8 mouse cellular contexts compared by ENCODE assay signal in the genomic region with DNA sequence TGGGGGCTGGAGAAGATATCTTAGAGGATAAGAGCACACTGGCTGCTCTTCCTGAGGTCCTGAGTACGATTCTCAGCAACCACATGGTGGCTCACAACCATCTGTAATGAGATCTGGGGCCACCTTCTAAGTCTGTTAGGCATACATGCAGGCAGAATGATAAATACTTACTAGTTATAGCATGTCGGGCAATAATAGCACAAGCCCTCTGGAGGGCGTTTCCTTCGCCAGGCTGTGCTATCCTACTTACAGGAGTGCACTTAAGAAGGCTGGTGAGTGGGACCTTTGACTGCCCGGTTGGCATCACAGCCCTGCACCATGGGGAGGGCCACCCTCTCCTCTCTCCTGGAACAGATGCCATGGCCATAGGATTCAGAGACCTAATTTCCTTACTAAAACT.
DNase-seq lines count a peak whose midpoint lies in the region; ATAC-seq and TF ChIP-seq lines count a peak whose summit lies in the region.

No protein-coding gene starts in this region.

- no peak for TF ChIP-seq POLR2A in limb, embryonic 14.5 days (IDR thresholded peaks at IDR 0.05; ENCODE audit: borderline replicate concordance, extremely low read depth, insufficient read depth, insufficient read length)

- H3K9me3 ChIP-seq in hindbrain, embryonic 14.5 days (ENCODE audit: control insufficient read depth, low read length), result no peaks in the 10 kb centered on the region
- H3K9me3 ChIP-seq in limb, embryonic 14.5 days (ENCODE audit: control insufficient read depth, low read length), result no peaks in the 10 kb centered on the region
- no peaks in the 10 kb centered on the region for H3K9me3 ChIP-seq in midbrain, embryonic 14.5 days (ENCODE audit: control insufficient read depth, low read length)

- peak overlapping the region; percentile 99 for H3K27ac ChIP-seq in hindbrain, embryonic 14.5 days
- H3K27ac ChIP-seq in limb, embryonic 14.5 days (replicated peaks; ENCODE audit: low read depth, low read length), result peak overlapping the region; percentile 96
- H3K27ac ChIP-seq in midbrain, embryonic 14.5 days (replicated peaks; ENCODE audit: low read depth, low read length), result peak overlapping the region; percentile 98

- peak overlapping the region; percentile 90 for H3K9ac ChIP-seq in hindbrain, embryonic 14.5 days
- H3K9ac ChIP-seq in limb, embryonic 14.5 days (ENCODE audit: low read depth, low read length, severe bottlenecking), result peak overlapping the region; percentile 87
- peak overlapping the region; percentile 84 for H3K9ac ChIP-seq in midbrain, embryonic 14.5 days (replicated peaks; ENCODE audit: low read length)

- WGBS in hindbrain, embryonic 14.5 days, result 1% methylated on average over 5 of the region's 5 CpGs
- WGBS in limb, embryonic 14.5 days, result 5% methylated on average over 5 of the region's 5 CpGs
- WGBS in midbrain, embryonic 14.5 days, result 2% methylated on average over 5 of the region's 5 CpGs

- H3K4me1 ChIP-seq in hindbrain, embryonic 14.5 days (replicated peaks; ENCODE audit: control insufficient read depth, insufficient read depth, low read length), result peaks cover 20% of the 10 kb centered on the region
- peaks cover 18% of the 10 kb centered on the region for H3K4me1 ChIP-seq in limb, embryonic 14.5 days (ENCODE audit: control insufficient read depth, insufficient read depth, low read length)
- H3K4me1 ChIP-seq in midbrain, embryonic 14.5 days (ENCODE audit: control insufficient read depth, insufficient read depth, low read length), result peaks cover 24% of the 10 kb centered on the region

- no peaks in the 10 kb centered on the region for H3K27me3 ChIP-seq in hindbrain, embryonic 14.5 days (ENCODE audit: control insufficient read depth, insufficient read depth, low read length)
- no peaks in the 10 kb centered on the region for H3K27me3 ChIP-seq in limb, embryonic 14.5 days (ENCODE audit: control insufficient read depth, insufficient read depth, low read length)
- H3K27me3 ChIP-seq in midbrain, embryonic 14.5 days (ENCODE audit: control insufficient read depth, insufficient read depth, low read length), result no peaks in the 10 kb centered on the region

- peak overlapping the region; percentile 61 for H3K4me2 ChIP-seq in hindbrain, embryonic 14.5 days (replicated peaks)
- H3K4me2 ChIP-seq in limb, embryonic 14.5 days (replicated peaks; ENCODE audit: low read depth, low read length, severe bottlenecking), result peak overlapping the region; percentile 63
- peak overlapping the region; percentile 70 for H3K4me2 ChIP-seq in midbrain, embryonic 14.5 days (ENCODE audit: low read length)

- H3K36me3 ChIP-seq in hindbrain, embryonic 14.5 days (replicated peaks; ENCODE audit: control insufficient read depth, insufficient read depth), result peaks cover 8% of the 10 kb centered on the region; the same call in 1 of the 2 replicates
- H3K36me3 ChIP-seq in limb, embryonic 14.5 days (ENCODE audit: control insufficient read depth, insufficient read depth, low read length), result peaks cover 13% of the 10 kb centered on the region
- no peaks in the 10 kb centered on the region for H3K36me3 ChIP-seq in midbrain, embryonic 14.5 days (ENCODE audit: control insufficient read depth, insufficient read depth, low read length)

- H3K4me3 ChIP-seq in hindbrain, embryonic 14.5 days (replicated peaks; ENCODE audit: low read length), result peak overlapping the region; percentile 65
- peak overlapping the region; percentile 73 for H3K4me3 ChIP-seq in limb, embryonic 14.5 days (replicated peaks; ENCODE audit: low read length)
- peak overlapping the region; percentile 81 for H3K4me3 ChIP-seq in midbrain, embryonic 14.5 days (replicated peaks; ENCODE audit: low read depth, low read length)

- DNase-seq in frontal cortex, postnatal 14 days (ENCODE audit: low spot score in 2 of 2), result no peak
- peak; percentile 53 for DNase-seq in ZHBTc4 (ENCODE audit: low read depth, low spot score)
- DNase-seq in hindbrain, embryonic 14.5 days (ENCODE audit: low spot score), result peak; percentile 63
- peak; percentile 72 for DNase-seq in limb, embryonic 14.5 days (ENCODE audit: low spot score)
- peak; percentile 70 for DNase-seq in midbrain, embryonic 14.5 days
- DNase-seq in telencephalon, adult 2 months (ENCODE audit: low read depth, low spot score), result peak; percentile 49

- 0 out of 2 replicates have a peak, but pooled peaks have one; percentile 20 for ATAC-seq in frontal cortex, adult (ENCODE audit: low TSS enrichment)
- peak; percentile 53 for ATAC-seq in erythroblast, adult 5-6 weeks (replicated peaks; ENCODE audit: low FRiP score, poor library complexity, severe bottlenecking)
- peak; percentile 7; the same call in 1 of the 2 replicates for ATAC-seq in hindbrain, embryonic 14.5 days (ENCODE audit: low FRiP score)
- ATAC-seq in limb, embryonic 14.5 days (ENCODE audit: low FRiP score, low read depth), result no peak; the same call in 1 of the 2 replicates
- ATAC-seq in midbrain, embryonic 14.5 days (ENCODE audit: low FRiP score, low TSS enrichment), result peak; percentile 40; the same call in 1 of the 2 replicates

Comparison
In these comparisons a context has a peak if more than half of its experiments do, and no peak if none do; other contexts are left out.
1. DNase-seq: peak in ZHBTc4 (single experiment), hindbrain, embryonic 14.5 days (single experiment), limb, embryonic 14.5 days (single experiment), midbrain, embryonic 14.5 days (single experiment) and telencephalon, adult 2 months (single experiment); none in frontal cortex, postnatal 14 days (0 of 2).
2. Peak in every context shown above with its lines, with median percentiles within 50 percentile points of each other: H3K27ac ChIP-seq, H3K4me2 ChIP-seq, H3K4me3 ChIP-seq and H3K9ac ChIP-seq.